Mouse (Mus musculus): ENCODE measurements at regions not wholly inside any gene's neighbourhood (a gene's known extent, or its start where the extent isn't known, plus 50 kb on each side); places are given as distances from the start of the nearest gene placed in this dataset.

GRCm38 (mm10) chr3:9359186-9359585 is 250.7 kb downstream of the Zfp704 start:
- TF ChIP-seq CTCF (IDR thresholded peaks at IDR 0.05; ENCODE audit: borderline replicate concordance, insufficient read depth, low read depth, low read length) (no peak), POLR2A (IDR thresholded peaks at IDR 0.05; ENCODE audit: borderline replicate concordance, insufficient read depth, low read length) (no peak)

Measured in cerebellum, adult 2 months (tissue).